Mouse (Mus musculus): ENCODE results near the gene Banp.

The Banp gene

DNA sequence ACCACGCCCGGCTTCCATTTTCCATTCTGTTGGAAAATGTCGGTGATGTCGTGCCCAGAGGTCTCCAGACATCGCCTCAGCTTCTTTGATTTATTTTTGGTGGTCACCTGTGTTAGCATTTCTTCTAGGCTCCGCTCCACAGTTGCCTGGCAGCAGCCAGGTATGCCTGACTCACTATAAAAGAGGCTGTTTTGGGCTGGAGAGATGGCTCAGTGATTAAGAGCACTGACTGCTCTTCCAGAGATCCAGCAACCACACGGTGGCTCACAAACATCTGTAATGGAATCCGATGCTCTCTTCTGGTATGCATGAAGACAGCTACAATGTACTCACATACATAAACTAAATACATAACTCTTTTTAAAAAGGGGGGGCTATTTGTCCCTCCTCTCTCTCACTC is 23.3 kb upstream of the Banp start:
- DNase-seq (ENCODE audit: low spot score): no peak

DNA sequence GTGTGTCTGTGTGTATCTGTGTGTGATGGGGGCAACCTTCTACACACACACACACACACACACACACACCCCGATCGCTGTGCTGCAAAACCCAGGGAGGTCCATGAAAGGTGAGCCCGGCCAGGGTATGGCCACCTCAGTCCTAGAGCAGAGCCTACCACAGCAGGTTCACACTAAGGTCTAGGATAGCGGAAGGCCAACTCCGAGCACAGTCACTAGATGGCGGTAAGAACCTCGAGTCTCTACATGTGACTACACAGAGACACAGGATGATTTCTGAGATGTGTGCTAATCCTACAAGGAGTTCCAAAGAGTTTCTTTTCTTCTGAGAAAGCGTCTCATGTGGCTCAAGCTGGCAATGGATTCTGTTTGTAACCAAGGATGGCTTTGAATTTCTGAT is 22.2 kb upstream of the Banp start:
- no peak for DNase-seq (ENCODE audit: low spot score)

DNA sequence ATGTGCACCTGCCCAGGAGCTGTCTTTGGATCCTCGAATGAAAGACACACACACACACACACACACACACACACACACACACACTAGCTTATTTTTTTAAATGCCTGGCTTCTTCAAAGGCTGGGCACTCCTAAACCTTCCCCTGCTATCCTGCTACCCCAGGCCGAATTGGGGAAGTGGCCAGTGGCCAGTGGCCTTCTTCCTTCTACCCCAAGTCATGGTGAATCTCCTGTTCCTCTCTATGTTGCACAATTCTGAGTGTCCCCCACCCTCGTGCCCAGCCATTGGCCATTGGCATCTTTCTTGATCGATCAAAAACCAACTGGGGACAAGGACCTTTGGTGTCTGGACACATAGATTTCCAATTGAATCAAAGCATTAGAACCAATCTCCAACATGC is 19.5 kb upstream of the Banp start:
- no peak for DNase-seq (ENCODE audit: low spot score)

DNA sequence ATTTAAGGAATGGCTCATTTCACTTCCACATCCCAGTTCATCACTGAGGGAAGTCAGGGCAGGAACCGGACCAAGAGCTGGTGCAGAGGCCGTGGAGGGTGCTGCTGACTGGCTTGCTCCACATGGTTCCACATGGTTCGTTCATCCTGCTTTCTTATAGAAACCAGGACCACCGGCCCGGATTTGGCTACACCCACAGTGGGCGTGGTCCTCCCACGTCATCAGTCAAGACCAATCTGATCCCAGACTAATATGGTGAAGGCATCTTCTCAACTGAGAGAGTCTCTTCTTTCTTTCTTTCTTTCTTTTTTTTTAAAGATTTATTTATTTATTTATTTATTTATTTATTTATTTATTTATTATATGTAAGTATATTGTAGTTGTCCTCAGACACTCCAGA is 18.0 kb upstream of the Banp start:
- DNase-seq (ENCODE audit: low spot score): no peak

DNA sequence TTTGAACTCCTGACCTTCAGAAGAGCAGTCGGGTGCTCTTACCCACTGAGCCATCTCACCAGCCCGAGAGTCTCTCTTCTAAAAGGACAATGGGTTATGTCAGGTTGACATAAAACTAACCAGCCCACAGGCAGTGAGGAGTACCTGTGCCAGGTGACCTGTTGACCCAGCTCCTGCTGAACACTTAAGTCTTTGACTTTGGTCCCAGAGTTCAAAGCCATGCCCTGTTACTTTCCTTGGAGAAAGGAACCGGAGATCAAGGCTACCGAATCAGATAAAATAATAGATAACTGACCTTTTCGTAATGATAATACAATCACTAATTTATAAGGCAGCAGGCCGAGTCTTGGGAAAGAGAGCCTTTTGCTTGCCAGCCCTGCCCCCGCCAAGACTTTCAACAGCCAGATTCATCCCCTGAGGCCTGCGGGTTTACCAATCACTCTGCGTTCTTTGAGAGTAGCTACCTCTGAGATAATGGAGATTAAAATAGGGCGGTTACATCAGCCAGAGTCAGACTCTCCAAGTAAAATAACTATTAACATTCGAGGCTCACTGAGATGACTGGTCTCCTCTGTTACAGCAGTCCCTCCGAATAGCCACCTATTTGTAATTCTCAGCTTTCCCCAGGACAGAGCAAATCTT is 17.4 kb upstream of the Banp start:
- DNase-seq (ENCODE audit: low spot score): no peak

DNA sequence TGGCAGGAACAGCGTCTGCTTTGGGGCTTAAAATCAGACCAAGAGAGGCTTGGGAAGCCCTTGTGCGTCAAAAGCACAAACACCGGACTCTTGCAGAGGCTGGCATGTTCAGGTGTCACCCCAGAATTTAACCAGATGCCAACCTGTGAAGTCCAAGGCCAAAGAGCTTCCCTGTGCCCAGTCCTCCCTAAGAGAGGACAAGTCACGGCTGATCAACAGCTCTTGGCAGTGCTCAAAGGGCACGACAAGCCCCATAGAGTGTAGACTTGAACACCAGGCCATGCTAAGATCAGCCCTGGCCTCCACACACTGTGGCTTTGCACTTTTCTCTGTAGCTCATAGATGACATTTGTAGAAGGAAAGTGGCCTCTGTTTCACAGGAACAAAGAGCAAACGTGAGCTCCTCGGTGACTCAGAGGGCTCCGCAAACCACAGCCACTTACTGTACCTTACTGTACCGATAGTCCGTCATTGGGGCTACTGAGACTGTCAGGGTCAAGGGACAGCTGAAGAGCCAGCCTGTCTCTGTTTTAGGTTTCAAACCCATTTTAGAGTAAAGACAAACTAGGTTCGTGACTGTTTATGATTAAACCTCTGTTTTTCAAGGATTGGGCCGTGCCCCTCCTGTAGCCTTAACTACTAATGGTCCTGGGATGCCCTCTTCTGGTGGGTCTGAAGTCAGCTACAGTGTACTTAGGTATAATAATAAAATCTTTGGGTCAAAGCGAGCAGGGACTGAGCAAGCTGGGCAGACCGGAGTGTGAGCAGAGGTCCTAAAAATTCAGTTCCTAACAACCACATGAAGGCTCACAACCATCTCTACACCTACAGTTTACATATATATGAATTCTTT is 16.7 kb upstream of the Banp start:
- no peak for DNase-seq (ENCODE audit: low spot score)

DNA sequence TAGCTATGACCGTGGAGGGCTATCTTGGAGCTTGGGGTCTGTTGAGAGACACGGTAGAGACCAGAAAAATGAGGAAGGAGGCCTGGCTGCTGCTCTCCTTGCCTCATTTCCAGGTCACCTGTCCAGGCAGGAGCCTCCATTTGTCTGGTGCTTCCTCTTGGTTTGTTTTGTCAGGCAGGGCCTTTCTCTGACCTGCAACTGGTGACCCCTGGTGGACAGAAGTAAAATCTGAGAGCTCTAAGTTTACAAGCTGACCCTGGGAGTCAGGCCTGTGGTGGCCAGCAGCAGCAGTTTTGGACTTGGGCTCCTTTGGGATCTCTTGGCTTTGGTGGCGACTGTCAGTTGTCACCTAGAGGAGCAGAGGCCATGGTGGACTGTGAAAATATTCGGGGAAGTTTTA is 15.0 kb upstream of the Banp start:
- DNase-seq (ENCODE audit: low spot score): no peak

DNA sequence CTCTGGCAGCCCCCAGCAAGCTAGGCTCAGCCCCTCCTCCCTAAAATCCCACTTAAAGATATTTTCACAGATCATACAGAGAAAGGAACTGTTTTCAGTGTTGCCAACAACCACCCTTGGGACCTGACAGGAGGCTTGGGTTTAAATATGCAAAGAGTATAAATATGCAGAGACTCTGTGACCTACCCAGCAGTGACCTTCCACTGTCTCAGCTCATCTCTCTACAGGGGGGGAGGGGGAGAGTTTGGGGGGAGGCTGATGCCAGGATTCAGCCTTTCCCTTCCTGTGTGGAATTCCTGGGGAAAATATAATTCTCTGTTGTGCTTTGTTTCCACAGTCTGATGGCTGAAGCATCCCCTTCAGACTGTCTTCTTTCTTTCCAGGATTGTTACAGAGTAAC is 14.6 kb upstream of the Banp start:
- DNase-seq (ENCODE audit: low spot score): no peak

DNA sequence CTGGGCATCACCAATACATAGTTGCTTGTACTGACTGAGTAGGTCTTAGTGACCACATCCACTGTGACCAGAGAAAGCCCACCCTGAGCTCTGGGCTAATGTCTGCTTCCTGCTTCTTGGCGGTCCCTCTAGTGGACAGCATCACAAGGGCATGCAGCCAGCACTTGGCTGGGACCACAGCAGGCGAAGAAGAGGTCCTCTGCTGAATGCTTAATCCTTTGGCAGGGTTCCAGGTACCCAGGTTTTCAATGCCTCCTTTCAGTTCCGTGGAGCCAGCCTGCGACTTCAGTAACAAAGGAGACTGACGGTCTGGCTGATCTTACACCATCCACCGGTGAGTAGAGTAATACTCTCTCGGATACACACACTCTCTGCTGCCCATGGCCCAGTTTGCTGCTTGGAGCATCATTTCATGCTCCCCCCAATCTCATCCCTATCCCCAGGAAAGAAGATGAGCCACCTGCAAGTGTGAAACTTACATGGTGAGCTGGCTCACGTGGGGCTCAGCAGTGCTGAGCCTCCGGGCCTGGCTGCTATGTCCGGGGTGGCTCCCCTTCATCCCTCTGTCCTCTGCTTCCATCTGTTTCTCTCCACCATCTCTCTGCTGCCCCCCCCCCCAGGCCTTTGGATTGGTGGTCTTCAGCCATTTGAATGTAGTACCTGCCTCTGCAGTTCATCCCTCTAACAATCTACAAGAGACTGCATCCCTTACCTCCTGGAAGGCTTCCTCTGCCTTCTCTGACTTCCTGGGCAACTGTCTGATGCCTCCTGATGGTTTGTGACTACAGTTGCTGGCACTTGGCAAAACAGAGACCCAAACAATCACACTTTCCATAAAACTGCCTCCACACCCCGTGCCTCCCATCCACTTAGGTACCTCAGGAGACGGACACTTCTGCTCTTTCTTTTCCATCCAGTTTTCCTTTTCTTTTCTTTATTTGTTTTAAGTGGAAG is 13.9 kb upstream of the Banp start:
- no peak for DNase-seq (ENCODE audit: low spot score)

DNA sequence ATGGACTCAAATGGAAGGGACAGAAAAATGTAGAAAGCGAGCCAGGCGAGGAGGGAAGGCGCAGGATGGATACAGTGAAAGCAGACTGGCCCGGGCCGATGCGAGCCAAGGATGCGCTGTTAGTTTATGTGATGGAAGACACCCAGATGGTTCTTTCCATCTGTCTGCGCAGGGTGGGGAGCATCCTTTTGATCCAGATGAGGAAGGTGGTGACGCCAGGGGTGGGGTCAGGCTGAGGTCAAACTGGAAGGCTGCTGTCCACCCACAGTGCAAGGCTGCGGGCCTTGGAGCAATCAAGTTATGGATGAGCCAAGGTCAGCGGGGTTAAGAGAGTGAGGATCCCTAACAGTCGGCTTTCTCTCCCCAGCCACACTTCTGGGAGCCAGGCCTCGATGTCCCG is 13.2 kb upstream of the Banp start:
- DNase-seq (ENCODE audit: low spot score): no peak

DNA sequence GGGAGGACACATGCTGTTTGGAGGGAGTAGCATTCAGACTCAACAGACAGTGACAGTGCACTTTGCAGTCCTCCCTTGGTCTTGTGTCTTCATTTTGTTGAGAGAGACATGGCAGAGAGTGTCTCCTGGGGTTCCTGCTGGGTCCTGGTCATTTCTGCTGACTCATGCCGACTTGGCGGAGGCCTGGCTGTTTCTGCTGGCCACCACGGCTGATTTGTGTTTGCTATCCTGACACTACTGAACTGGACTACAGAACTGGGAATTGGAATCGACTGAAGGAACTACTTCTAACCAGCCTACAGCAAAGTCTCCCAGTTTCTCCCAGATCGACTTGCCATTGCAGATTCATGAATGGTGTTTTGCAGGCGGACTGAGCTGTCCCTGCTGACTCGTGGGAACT is 10.8 kb upstream of the Banp start:
- DNase-seq (ENCODE audit: low spot score): no peak

DNA sequence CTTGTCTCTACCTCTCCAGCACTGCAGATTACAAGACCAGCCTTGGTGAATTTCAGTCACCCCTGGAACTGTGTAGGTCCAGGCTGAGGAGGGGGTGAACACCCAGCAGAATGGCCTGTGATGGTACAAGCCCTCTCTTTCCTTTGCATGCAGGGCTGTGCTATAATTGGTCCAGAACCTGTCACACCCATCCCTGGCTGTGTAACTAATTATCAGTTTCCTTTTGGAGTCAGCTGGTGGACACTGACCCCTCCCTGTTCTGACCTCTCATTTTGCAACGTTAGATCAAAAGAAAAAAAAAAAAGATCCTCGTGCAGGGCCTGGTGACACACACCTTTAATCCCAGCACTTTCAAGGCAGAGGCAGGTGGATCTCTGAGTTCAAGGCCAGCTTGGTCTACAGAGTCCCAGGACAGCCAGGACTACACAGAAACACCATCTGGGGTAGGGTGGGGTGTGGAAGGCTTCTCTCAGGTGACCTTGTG is 6.5 kb upstream of the Banp start:
- DNase-seq (ENCODE audit: low spot score): no peak

DNA sequence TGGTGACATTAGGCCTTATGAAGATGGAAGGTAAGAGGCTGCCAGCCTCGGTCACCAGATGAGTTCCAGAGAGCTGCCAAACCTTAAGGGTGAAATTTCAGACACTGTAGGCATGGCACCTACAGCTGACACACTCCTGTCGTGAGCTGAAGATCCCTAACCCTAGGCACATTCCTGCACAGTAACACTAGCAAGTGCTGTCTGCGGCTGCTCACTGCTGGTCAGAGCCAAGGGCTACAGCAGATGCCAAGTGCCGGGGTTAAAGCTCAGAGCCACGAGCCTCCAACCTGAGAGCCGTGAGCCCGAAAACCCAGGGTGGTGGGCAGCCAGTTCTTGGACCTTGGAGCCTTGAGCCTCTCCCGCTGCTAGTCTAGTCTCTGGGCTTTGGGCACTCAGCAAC is 5.8 kb upstream of the Banp start:
- no peak for DNase-seq (ENCODE audit: low spot score)

DNA sequence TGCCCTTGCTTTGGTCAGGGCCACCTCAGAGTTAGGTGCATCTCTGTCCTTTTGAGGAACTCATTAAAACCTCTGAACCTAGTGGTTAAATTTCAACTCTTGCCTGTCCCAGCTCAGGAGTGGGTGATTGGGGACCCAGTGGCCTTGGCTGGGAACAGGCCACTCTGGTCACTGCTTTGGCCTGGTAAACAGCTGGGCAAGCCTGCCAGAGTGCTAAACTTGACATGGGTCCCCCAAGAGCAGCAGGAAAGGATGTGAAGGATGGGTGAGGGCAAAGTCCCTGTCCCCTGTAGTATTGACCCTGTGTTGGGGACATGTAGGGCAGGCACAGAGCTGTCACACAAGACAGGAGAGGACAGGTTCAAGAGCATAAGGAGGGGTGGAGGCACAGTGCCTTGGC is 4.7 kb upstream of the Banp start, which contains the start of gene Car5a:
TSS of gene Car5a (minus strand) at position 74 of the 400 bp plus-strand sequence.
- no peak for DNase-seq (ENCODE audit: low spot score)

DNA sequence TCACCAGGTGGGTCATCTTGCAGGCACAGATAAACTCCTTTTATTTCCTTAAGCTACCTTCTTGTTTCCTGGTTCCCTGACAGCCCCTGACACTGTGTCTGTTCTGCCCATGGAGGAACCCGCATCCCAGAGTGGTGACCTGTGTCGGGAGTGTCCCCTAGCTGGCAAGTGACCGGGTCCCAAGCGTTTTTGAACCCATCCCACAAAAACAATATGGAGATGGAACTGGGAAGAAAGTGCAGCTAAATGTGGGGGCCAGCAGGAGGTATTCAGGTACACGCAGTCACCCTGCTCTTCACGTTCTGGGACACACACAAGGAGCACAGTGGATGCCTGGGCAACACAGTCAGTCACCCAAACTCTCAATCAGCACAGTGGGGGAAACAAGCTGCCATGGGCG is 3.2 kb upstream of the Banp start:
- DNase-seq (ENCODE audit: low spot score): no peak

DNA sequence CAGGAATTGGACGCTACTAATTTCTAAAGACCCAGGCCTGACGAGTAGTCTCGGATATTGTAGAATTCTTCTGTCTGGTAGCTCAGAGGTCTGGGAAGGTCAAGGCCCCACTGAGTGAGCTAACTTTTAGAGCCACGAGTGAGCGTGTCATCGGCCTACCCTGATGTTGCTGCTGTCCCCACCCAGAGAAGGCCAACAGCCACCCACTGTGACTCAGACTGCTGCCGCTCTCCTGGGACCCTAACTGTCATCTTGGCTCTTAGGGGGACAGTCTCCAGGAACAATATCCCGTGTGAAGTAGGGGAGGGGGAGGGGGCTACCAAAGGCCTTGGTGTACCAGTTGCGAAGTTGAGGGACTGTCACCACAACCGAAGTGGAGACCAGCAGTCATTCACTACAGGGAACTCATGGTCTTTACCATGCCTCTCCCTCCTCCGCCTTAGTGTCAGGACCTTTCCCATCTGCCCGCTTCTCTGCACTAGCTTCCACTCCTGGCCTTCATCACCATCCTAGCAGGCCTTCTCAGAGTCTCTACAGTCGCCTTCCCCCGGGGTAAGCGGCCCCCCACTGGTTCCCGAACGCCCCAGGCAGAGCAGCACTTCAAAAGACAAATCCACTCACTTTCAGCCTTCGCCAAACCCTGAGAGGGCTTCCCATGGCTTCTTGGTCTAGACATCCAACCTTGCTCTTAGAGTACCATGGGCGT is 2.4 kb upstream of the Banp start:
- DNase-seq (ENCODE audit: low spot score): no peak

DNA sequence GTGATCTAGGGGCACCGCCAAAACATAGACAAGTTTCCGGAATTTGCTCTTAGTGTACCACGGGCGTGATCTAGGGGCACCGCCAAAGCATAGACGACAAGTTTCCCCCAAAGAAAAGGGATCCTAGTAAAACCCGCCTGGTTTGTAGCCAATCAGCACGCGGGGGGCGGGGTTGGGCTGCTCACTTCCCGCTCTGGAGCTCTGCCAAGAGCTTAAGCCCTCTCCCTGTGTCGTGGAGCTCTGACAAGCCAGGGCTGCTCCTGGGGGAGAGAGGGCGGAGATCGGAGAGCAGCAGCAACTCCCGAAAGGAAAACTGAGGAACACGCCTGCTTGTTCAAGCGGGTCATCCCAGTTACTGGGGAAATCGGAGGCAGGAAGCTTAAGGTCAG is 1.8 kb upstream of the Banp start:
- DNase-seq (ENCODE audit: low spot score): peak; percentile 95

DNA sequence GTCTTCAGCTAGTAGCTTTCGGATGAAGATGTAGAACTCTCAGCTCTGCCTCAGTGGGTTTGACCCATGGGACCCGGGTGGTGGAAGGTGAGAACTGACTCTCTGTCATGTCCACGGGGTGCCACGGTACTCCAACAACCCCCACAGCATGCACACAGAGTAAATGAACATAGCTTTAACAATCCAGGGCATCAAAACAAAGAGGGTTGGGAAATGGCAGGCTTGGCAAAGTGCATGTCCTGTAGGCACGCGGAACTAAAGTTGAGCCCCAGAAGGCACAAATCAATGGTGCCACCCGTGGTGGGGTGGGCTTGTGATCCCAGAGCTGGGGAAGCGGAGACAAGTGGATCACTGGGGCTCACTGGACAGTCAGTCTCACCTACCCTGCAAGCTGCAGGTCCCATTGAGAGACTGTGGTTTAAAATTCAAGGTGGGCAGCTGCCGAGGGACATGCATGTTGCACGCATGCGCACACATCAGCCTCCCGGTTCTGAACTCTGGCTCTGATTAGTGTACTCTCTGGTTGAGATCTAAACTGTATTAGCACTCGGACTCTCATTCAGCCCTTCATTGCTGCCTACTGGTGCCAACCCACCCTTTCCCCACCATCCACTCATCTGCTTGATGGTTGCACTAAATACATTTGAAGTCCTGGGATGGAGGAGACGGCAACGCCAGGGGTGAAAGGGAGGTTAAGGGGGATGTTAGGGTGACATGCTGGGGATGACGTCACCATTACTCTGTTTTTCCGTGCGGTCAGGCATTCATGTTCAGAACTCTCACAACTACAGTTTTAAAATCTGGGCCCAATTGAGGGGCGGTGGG is 1.0 kb upstream of the Banp start:
- no peak for DNase-seq (ENCODE audit: low spot score)

DNA sequence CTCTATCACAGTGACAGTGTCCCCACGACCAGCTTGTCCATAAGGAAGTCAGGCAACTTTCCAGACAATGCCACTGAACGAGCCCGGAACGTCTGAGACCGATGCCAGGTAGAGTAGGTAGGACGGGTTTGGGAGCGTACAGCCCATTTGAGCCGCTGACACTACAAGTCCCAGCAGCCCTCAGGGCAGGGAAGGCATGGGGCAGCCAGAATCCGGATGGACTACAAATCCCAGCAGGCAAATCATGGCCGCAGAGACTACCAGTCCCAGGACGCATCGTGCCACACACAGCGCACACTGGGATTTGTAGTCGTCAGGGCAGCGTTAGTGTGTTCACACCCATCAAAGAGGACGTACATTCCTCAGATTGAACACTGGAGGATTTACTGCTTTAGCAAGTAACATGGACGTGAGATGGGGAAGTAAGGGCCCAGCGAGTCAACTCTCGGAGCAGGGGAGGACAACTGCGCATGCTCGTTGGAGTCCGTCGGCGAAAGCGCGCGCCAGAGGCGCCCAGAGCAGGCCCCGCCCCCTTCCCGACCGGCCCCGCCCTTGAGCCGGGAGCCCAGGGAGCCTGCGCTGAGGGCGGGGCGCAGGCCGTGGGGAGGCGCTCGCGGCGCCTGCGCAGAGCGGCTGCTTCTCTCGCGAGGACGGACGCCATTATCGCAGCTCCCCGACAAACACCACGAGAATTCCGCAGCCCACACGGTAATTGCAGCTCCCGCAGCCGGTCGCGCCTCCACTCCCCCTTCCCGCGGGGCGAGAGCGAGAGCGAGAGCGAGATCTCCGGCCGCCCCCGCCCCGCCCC is 595 bp downstream of the Banp start:
- DNase-seq (ENCODE audit: low spot score): peak; percentile 96

Measured in c-Kit-positive CD71-positive TER-119-positive erythroid progenitor cells, embryonic 14.5 days (primary cell).